Mouse (Mus musculus): ENCODE data around the gene Rgs14. TPM values are rescaled to one million over a fixed set of nuclear protein-coding genes. Genes with fewer than 3 reads are reported as not detected.
A peak's percentile ranks its signal among the peaks of the same experiment; 100 is the strongest.

Gene Rgs14
- 1 to 10 TPM in 1 of 4 experiments, under 1 TPM in 3; 0.45 to 1.8 (median 0.88) TPM for total RNA-seq (2022)

DNA sequence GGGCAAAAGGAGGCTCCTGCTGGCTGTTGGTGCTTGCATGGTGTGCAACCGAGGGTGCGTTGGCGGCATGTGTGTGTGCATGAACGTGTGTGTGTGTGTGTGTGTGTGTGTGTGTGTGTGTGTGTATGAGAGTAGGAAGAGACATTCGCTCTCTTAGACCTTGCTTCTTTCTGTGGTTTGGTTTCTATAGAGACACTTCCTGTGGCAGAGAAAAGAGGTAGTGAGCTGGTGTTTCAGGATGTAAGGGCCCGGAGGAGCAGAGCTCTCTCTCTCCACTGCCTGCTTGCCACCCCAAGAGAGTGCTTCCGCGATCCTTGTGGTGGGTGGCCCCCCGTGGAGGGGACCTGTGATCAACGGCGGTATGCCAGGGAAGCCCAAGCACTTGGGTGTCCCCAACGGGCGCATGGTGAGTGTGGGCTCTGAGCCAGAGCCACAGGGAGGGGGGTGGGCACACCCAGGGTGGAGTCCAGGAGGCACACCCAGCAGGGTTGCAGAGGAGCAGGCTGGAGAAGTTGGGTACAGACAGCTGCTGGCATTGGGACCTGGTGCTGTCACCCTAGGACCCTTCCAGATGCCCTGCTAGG lies at the start of gene Rgs14:
Gene Rgs14, plus strand, starts transcription at position 202 of the 584 bp plus-strand sequence.
- no peak for DNase-seq

DNA sequence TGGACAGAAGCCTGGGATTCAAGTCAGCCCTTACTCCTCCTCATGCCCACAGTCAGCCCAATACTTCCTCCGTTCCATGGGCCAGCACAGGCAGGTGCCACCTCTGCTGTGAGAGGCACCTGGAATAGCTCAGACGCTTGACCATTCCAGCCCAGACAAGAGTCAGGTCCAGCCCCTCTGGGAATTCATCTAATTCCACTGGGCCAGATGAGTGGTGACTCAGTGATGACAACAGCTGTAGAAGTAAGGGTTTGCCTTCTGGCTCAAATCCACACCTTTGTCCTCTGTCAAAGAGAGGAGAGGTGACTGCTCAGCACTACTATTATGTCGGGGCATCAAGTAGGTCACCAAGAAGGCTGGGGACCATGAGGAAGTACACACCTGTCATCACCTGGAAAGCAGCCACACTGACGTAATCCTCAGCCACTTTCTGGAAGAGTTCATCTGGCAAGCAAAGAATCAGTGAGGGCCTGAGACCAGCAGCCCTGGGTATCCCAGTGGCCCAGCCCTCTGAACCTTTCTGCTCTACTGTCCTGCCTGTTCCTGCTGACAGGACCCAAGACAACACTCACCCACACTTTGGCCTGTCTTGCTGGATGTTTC lies 49.5 kb upstream of the Rgs14 start, which contains the start of gene Prelid1:
Gene Prelid1, plus strand, starts transcription at position 570 of the 603 bp plus-strand sequence.
- DNase-seq, result no peak

DNA sequence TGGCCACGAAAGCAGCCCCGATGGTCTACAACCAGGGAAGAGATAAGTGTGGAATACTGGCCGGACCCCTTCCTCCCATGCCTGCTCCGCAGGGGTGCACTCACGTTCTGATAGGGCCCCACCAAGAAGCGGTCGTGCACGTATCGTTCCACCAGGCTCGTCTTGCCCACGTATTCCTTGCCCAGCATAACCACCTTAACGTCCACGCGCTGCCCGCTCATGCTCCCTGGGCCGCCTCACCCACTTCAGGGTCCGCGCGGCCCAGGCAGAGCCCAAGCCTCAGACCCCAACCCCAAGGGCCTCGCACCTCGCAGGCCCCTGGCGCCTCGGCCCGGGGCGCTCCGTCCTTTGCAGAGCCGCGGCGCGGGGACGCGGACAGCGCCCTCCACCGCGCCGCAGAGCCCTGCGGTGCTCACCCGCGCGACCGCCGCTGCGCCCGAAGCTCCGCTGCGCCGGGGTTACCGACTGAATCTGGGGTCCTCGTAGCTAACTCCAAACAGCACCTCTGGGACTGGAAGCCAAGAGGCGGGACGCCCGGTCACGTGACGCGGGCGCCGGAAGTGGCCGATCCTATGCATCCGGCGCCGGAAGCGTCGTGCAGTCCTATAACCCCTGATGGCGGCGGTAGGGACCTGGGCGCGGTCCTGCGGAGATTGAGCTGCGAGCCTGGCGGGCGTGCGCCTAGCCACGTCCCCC lies 48.0 kb upstream of the Rgs14 start, which contains the start of gene Rab24:
Gene Rab24, minus strand, starts transcription at position 513 of the 696 bp plus-strand sequence.
- DNase-seq, result peak; percentile 77

DNA sequence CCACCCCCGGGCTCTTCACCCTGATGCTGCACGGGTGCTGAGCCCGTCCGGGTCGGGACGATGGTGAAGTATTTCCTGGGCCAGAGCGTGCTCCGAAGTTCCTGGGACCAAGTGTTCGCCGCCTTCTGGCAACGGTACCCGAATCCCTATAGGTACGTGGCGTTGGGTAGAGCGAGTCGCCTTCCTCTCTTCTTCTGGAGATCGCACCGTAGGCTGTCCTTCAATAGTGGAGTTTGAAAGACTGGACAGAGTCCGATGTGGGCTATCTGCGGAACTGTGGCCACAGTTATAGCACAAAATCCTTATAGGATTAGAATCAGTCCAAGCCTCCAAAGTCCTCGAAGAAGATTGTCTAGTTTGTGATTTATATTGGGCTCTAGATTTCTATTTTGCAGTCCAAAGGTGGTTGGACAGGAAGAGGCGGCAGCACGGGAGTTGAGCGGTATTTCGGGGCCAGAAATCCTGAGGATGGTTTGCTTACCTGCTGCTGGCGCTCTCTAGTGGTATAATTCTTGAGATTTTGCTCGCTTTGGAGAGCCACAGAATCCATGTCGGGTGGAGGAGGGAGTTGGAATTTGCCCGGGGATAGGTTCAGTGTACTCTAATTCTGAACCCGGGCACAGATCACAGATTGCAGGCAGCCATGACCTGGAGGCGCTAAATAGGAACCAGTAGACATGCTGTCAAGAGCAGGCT lies 47.3 kb upstream of the Rgs14 start:
- no peak for DNase-seq

DNA sequence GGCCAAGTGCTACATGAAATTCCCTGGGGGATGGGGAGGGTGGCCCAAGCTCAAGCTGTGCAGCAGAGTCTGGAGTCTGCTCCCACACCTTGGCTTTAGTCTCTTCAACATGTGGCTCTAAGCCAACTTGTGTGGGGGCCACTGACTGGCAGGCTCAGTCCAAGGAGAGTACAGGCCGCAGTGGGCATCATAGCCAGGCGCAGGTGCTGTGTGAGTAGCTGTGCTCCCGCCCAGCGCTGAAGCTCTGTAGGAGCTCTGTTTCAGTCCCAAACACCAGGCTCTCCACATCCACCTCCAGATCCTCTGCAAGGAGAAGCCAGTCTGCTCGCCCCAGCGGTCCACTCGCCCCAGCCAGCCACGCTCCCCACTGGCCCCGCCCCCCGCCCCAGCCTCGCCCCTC lies 43.9 kb upstream of the Rgs14 start:
- no peak for DNase-seq

DNA sequence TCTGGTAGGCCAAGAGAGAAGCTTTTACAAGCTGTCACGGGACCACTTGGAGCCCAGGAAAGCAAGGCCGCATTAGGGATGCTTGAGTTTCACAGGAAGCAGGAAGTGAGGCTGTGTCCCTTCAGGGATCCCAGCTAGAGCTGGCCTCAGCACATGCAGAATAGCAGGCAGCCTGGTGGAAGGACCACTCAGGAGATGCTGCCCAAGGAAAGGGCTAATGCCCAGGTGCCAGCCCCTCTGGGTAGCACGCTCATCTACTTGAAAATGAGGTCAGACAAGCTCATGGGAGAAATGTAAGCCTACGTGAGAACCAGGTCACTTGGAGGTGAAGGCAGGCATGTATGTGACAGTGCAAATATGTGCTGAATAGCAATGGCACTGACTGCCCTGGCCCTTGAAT lies 42.4 kb upstream of the Rgs14 start:
- DNase-seq, result no peak

DNA sequence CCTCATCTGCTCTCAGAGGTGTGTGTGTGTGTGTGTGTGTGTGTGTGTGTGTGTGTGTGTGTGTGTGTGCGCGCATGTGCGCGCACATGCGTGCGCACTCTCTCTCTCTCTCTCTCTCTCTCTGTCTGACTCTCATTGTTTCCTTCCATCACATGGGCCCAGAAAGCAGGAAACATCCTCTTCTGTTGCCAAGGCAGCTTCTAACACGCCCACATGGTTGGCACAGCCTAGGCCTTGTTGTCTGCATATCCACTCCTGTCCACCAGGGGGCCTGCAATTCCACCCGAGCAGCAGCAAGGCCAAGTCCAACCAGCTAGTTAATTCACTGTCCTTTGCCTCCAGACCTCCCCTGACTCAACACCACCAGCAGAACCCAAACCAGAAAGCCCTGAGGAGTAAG lies 41.9 kb upstream of the Rgs14 start:
- DNase-seq, result peak; percentile 81

DNA sequence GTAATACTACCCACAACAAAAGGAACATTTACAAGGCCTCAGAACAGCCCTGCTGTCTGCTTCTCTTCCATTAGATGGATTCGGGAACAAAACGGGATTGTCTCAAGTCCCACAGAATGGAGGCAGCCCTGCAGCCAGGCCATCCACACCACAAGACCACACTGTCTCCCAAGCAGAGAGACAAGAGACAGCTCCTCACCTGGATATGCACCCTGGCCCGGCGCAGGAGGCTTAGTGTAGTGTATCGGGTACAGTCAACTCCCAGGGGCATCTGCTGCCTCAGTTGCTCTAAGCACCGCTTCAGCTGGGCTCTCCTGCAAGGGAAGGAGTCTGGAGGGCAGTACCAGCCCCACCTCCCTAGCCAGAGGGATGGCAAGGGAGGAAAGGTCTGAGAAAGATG lies 41.4 kb upstream of the Rgs14 start:
- no peak for DNase-seq

DNA sequence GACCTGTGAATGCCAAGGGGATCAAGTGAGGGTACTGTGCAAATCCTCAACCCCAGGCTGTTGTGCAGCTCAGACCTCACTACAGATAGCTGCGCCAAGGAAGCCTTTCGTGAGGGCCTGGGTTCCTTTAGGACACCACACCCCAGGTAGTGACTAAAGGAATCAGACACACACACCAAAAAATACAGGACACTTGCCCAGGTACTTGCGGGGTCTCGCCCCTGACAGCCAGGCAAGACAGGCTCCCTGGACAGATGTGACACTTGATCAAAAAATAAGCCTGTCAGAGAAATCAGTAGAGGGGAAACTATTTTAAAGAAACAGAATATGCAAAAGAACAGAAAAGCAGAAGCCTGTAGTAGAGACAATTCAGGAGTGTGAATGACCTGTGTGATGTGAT lies 40.9 kb upstream of the Rgs14 start:
- no peak for DNase-seq

DNA sequence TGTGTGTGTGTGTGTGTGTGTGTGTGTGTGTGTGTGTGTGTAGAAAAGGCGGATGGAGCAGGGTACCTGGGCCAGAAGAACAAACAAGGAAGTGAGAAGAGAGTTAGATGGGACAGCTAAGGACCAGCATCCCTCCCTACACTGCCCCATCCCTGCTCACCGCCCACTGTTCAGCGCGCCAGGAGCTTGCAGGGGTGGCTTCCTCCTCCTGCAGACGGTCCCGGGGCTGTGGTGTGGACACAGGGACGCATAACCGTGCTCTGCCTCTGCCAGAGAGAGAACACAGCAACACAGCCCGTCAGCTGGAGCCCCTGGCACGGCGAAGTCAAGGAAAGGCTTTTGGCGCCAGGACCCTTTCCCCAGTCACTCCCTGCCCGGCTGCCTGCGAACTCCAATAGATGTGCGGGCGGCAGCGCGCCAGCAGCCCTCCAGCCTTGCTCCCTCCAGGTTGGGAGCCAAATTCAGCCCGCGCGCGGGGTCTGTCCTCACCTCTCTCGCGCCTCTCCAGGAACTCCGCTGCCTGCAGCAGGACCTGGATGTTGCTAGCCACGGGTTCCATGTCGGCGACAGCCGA lies 40.3 kb upstream of the Rgs14 start:
- DNase-seq, result no peak

DNA sequence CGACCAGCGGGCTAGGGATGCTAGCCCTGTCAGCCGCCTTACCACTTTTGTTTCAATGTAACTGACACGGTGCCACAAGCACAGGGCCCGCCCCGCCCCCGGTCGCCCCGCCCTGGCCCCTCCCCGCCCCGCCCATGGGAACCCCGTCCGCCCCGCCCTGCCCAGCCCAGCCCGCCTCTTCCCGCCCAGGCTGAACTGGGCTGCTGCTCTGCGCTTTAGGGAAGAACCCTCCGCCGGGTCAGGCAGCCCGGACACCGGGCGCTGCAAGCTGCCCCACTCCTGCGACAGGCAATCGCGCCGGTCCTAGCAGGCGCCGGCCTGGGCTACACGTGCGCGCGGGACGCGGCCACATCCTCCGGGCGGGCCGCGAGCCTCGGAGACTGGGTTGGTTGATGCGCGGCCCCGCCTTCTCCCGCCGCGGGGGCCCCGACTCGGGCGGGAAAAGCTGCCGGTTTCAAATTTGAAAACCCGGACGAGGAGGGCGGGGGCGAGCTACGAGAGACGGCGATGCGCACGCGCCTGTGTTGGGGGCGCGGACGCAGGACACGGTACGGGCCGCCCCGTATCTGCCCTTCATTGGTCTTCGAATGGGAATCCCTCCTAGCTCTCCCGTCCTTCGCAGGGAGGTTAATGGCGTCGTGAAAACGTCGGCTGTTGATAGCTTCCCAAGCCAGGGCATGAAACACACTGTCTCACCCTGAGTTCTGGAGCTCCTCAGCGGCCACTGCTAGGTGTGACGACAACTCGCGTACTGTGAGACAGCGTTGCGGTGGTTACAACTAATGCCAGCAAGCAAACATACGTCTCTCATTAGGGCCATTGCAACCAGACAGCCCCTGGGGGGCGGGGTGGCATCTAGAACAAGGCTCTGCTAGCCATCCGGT lies 39.6 kb upstream of the Rgs14 start, which contains the start of gene Mxd3:
Gene Mxd3, minus strand, starts transcription at position 141 of the 884 bp plus-strand sequence.
- peak; percentile 70 for DNase-seq

DNA sequence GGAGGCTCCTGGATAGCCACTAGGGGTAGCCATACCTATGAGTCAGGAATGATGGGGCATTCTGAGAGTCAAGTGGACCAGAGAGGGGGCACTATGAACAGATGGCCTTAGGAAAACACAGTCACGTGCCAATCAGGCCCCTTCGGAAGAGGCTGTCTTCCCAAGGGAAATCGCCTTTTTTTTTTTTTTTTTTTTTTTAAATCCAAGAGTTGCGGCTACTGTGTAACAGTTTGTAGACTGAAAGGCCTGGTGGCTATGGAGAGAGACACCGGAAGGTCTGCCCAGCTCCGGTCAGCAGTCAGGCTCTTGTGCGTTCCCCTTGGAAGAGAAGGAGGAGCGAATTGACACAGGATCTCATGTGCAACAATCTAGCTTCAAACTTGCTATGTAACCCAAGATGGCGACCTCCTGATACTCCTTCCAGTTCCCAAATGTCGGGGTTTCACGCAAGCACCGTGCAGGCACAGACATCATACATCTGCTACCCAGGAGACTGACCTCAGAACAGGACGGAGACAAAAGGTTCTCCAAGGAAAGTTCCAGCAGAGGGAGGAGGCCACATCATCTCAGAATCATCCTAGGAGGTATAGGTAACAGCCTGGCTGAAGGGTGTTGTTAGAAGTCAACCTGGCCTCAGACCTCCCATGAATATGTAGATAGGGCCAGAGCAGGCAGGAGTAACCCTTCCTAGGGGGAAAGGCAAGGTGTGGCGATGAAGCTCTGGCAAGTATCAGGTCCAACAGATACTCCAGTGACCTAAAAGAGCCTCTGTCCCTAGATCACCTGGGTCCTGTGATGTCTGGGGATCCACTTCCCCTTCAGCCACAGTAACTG lies 38.7 kb upstream of the Rgs14 start:
- no peak for DNase-seq

DNA sequence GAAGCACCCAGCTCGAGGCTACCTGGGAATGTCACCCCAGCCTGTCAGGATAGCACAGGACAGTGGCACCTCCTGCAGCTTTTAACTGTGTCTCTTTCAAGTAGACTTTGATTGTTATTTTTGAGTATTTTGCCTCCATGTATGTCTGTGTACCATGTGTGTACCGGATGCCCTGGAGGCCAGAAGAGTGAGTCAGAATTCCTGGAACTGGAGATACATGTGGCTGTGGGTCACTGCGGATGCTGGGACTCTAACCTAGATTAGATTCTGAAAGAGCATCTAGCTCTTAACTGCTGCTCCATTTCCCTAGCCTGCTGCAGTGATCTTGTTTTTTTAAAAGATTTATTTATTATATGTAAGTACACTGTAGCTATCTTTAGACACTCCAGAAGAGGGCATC lies 37.2 kb upstream of the Rgs14 start:
- DNase-seq, result no peak

DNA sequence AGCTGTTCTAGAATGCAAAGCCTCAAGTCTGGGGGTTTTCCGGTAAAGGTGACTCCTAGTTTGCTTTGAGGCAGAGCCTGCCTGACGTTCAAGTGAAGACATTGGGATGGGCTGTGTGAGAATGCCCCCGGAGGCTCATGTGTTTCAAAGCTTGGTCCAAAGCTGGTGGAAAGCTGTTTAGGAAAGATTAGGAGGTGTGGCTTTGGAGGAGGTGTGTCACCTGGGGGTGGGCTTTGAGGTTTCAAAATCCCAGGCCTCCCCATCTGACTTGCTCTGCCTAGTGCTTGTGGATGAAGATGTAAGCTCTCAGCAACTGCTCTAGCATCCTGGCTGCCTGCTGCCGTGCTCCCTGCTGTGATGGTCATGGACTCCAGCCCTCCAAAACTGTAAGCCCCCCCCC lies 33.8 kb upstream of the Rgs14 start:
- DNase-seq, result no peak

DNA sequence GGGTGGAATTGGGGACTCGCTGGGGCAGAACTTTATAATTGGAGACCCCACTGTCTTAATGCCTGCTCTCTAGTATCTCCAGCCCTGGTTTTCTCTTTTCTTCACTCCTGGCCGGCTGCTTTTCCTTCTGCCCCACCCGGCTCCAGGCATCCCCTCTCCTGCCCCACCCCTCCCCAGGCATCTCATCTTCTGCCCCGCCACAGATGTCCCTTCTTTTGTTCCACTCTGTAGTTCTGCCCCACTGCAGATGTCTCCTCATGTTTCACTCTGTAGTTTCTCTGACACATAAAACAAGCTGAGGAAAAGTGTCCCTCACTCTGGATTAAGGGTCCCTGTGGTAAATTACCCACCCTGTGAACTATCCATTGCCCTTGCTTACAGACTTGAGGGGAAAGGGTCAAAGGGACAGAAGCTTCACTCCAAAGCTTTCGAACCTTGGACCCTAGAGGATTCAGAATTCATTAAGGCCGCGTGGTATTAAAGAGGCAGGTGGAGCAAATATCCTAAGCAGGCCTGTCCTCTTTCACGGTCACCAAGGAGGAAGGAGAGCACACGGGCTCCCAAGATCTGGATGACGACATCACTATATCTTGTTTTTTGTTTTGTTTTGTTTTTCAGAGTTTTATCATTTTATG lies 32.1 kb upstream of the Rgs14 start:
- no peak for DNase-seq

DNA sequence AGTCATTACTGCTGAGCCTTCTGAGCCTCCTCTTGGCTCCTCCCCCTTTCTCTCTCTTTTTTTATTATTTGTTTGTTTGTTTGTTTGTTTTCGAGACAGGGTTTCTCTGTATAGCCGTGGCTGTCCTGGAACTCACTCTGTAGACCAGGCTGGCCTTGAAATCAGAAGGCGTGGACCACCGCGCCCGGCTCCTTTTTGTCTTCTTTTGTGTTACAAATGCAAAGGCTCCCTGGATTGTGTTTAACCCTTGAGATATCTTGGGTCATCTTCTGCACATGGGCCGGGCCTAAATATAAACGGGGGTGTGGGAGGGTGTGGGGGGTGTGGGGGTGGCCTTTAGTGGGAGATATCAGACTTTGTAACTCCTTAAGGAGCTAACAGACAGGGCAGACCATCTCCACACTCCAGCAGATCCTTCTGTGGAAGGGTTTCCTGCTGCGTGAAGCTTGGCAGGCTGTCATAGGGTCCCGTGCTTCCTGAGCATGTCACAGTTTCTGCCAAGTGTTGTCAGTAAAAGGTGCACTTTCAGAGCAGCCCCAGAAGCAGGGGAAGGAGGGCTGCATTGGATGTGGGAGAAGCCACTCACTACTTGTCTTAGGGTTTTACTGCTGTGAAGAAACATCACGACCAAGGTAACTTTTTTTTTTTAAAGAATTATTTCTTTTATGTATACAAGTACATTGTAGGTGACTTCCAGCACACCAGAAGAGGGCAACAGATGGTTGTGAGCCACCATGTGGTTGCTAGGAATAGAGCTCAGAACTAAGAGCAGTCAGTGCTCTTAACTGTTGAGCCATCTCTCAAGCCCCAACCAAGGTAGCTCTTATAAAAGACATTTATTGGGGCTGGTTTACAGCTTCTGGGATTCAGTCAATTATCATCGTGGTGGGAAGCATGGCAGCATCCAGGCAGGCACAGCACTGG lies 31.1 kb upstream of the Rgs14 start:
- DNase-seq, result no peak

DNA sequence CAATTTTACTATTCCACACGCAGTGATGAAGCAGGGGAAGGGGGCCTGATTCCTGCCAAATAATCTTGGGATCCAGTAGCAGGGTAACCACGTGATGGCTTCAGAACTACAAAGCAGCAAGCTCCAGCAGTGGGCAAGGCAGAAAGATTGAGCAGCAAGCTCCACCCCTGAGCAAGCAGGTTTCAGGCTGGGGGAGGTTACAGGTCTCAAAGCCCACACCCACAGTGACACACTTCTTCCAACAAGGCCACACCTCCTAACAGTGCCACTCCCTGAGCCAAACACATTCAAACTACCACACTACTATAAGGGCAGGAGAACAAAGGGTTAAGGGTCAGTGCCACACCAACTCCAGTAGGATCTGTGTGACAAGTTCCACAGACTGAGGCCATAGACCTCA lies 30.3 kb upstream of the Rgs14 start:
- DNase-seq, result no peak

DNA sequence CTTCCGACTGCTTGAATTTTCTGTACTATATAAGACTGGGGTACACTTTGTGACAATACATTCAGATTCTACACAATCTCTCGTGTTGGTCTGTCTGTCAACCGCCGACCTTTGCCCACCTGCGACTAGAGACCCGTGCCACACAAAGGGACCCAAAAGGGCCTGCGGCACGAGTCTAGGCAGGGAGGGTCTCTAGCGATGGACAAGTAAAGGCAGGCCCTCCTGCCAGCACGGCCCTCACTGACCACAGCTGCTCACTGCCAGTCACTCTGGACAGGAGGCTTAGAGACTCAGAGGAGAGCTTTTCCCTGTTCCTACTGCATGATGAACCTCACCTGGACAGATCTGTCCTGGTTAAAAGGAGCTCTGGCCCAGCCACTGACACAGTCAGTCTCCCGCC lies 27.1 kb upstream of the Rgs14 start:
- DNase-seq, result no peak

DNA sequence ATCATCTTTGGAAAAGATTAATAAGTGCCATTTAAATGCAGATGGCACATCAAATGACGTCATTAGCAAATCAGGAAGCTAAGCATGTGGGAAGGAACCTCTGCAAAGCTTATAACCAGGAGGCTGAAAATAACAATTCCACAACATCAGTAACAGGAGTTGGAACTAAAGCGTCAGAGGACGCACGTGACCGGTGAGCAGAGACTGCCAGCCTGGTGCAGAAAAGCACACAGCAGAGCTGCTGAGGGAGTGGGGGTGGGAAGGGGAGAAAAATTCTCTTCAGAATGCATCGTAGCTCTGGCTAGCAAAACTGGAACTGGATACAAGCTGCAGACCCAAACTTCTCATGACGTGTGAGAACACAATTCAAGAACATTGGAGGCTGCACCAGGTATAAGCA lies 25.2 kb upstream of the Rgs14 start:
- DNase-seq, result no peak

Measured in adrenal gland, adult 8-10 months (tissue).